Mouse (Mus musculus) neural tube, embryonic 14.5 days (tissue): Measurements from ENCODE around the gene Pdrg1. TPM values are rescaled to one million over a fixed set of nuclear protein-coding genes. Genes with fewer than 3 reads are reported as not detected.

Experiments used
- ATAC-seq: fragments of 200-750 bp; cut with Nextera tagmentation; 2 replicates; pipeline ENCODE4 v1.8.0; 2017; ENCODE audit warnings: low read depth, mild to moderate bottlenecking, moderate TSS enrichment, moderate library complexity
- H3K27ac ChIP-seq: fragments of 300-500 bp; sonication (generic); 2 replicates; pipeline ENCODE4 v1.5.1; 2014; ENCODE audit warnings: low read depth, mild to moderate bottlenecking, control low read depth, low read length, moderate library complexity, mixed read lengths
- H3K27me3 ChIP-seq: fragments of 300-500 bp; sonication (generic); 2 replicates; pipeline ENCODE4 v1.6.1; 2014; ENCODE audit warnings: low read length; ENCODE audit not compliant: control insufficient read depth, insufficient read depth
- H3K36me3 ChIP-seq: fragments of 300-500 bp; sonication (generic); 2 replicates; pipeline ENCODE4 v1.6.1; 2014; ENCODE audit warnings: low read length, mixed read lengths; ENCODE audit not compliant: control insufficient read depth, insufficient read depth
- H3K4me1 ChIP-seq: fragments of 300-500 bp; sonication (generic); 2 replicates; pipeline ENCODE4 v1.6.1; 2014; ENCODE audit warnings: low read length; ENCODE audit not compliant: control insufficient read depth, insufficient read depth
- H3K4me2 ChIP-seq: fragments of 300-500 bp; sonication (generic); 2 replicates; pipeline ENCODE4 v1.6.1; 2014; ENCODE audit warnings: mild to moderate bottlenecking, low read depth, low read length, control low read depth
- H3K4me3 ChIP-seq: fragments of 300-500 bp; sonication (generic); 2 replicates; pipeline ENCODE4 v1.5.1; 2014; ENCODE audit warnings: low read depth, low read length, control low read depth, mixed read lengths
- H3K9ac ChIP-seq: fragments of 300-500 bp; sonication (generic); replicated peaks from 2 replicates; pipeline ENCODE4 v1.6.1; 2014; ENCODE audit warnings: low read depth, mild to moderate bottlenecking, control low read depth, low read length, mixed read lengths
- H3K9me3 ChIP-seq: fragments of 300-500 bp; sonication (generic); 2 replicates; pipeline ENCODE4 v1.6.1; 2016; ENCODE audit warnings: low read length; ENCODE audit not compliant: control insufficient read depth
- WGBS: fragments of 180-500 bp; shearing (Covaris S2); extraction: QIAGEN DNeasy Blood & Tissue Kit; methylation state at CpG from one replicate; pipeline ENCODE4 v1.1.7; 2014; 5-methylcytosine and 5-hydroxymethylcytosine counted together
- polyA plus RNA-seq: library from polyadenylated mRNA; unstranded; fragments of >200 nt; fragmentation: Nextera tagmentation; extraction: Ambion mirVana; gene quantifications from 2 replicates; pipeline ENCODE4 v1.2.1, GENCODE M21; 2014

The Pdrg1 gene
- polyA plus RNA-seq, 1 experiment from 2014 or later = 157 TPM

DNA sequence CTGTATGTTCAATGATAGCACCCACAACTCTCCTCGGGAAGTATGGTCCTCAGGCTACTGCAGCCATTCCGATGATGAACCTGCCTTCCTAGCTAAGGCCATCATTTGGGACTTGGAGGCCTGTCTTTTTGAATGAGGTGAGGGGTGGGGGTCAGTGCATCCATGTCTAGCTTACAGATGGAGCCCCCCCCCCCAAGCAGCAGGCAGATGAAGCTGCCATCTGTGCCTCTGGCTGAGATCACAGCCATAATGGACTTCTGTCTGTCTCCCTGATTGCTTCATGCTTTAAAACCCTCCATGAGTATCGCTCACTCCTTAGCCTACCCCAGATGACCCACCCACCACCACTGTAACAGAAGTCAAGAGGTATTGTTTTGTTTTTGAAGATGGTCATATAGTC lies 4.1 kb upstream of the Pdrg1 start:
- no peak overlapping the region for H3K27ac ChIP-seq
- ATAC-seq = no peak
- no peak overlapping the region for H3K9ac ChIP-seq
- 79% methylated on average over 3 of the region's 3 CpGs for WGBS
- no peaks in the 10 kb centered on the region for H3K36me3 ChIP-seq
- peaks cover 2% of the 10 kb centered on the region for H3K4me1 ChIP-seq
- no peaks in the 10 kb centered on the region for H3K27me3 ChIP-seq
- H3K4me3 ChIP-seq = no peak overlapping the region
- no peak overlapping the region for H3K4me2 ChIP-seq
- H3K9me3 ChIP-seq = no peaks in the 10 kb centered on the region

DNA sequence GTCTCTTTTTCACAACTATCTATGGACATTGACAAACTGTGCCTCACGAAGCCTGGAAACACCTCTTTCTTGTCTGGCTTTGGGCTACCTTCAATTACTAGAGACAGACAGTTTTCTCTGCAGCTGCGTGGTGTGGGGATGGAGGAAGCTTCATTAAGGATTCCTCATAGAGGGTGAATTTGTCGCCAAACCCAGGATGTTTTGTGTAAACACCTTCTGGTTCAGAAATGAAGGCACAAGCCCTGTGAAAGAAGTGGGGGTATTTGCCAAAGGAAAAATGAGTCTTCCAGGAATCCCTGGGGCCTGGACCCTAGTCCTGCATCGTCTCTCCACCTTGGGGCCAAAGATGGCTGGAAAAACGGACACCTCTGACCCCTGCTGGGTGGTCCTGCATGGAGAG lies 1.6 kb upstream of the Pdrg1 start:
- H3K27me3 ChIP-seq = no peaks in the 10 kb centered on the region
- no peak overlapping the region for H3K27ac ChIP-seq
- no peak for ATAC-seq
- peaks cover 10% of the 10 kb centered on the region for H3K36me3 ChIP-seq
- no peak overlapping the region for H3K9ac ChIP-seq
- no peaks in the 10 kb centered on the region for H3K9me3 ChIP-seq
- WGBS = 41% methylated on average over 5 of the region's 5 CpGs
- no peak overlapping the region for H3K4me2 ChIP-seq
- peaks cover 8% of the 10 kb centered on the region for H3K4me1 ChIP-seq
- H3K4me3 ChIP-seq = no peak overlapping the region

DNA sequence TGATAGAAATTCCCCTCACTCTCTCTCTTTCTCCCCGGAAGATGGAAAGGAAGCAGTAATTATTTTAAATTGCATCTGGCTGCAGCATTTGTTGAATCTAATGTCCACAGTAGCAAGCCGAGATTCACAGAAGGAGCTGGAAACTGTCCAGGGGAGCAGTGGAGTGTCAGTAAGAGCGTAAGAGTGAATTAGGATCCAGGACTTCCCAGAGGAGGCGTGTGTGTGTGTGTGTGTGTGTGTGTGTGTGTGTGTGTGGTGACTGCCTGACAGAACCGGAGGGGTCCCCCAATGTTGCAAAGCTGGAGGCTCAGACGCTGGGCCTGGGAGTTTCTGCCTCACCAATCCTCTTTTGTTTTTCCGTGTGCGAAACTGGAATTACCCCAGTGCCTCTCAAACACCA lies 577 bp upstream of the Pdrg1 start:
- peak overlapping the region; percentile 67 for H3K4me2 ChIP-seq
- WGBS = 34% methylated on average over 8 of the region's 8 CpGs
- ATAC-seq = peak; percentile 53; the same call in 1 of the 2 replicates
- H3K4me3 ChIP-seq = no peak overlapping the region; the same call in 1 of the 2 replicates
- H3K36me3 ChIP-seq = peaks cover 19% of the 10 kb centered on the region
- H3K27me3 ChIP-seq = no peaks in the 10 kb centered on the region
- H3K9me3 ChIP-seq = no peaks in the 10 kb centered on the region
- H3K27ac ChIP-seq = peak overlapping the region; percentile 46
- peak overlapping the region; percentile 70; the same call in 1 of the 2 replicates for H3K9ac ChIP-seq
- H3K4me1 ChIP-seq = peaks cover 8% of the 10 kb centered on the region

DNA sequence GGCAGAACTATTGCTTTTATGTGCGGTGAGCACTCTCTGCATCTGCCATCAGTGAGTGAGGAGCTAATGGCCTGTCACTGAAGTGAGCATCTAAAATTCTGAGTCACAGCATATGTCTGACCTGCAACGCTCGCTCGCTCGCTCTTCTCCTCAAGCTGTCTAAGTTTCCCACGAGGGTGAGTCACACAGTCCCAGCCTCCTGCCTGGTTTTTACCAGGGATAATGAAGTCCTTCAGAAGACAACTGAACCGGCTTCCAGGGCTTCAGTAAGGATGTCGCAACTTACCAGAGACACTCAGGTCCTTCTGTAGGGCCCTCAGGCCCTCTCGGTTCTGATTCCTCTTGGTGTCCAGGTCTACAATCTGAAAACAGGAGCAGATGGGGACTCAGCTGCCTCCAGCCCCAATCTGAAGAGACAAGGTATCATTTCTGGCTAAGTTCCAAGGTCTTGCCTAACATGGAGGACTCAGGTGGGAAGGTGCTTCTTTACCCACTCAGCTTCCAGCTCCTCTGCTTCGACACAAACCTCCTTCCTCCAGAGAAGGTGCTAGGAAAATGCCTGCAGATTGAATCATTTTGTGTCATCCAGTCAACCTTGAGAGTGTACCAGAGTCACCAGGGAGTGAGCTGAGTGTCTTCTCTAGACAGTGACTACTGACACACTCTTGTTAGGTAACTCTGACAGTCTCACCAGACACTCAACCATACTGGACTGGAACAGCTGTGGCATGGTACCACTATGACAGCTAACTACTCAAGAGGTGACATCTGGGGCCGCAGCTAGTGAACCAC lies 1.3 kb downstream of the Pdrg1 start:
- Histone ChIP-seq H3K27ac (no peak overlapping the region), H3K4me2 (peak overlapping the region; percentile 67), H3K27me3 (no peaks in the 10 kb centered on the region), H3K9me3 (no peaks in the 10 kb centered on the region), H3K4me3 (peak overlapping the region; percentile 89), H3K4me1 (peaks cover 8% of the 10 kb centered on the region), H3K36me3 (peaks cover 38% of the 10 kb centered on the region), H3K9ac (no peak overlapping the region; the same call in 1 of the 2 replicates)
- no peak for ATAC-seq
- WGBS = 94% methylated on average over 11 of the region's 11 CpGs

DNA sequence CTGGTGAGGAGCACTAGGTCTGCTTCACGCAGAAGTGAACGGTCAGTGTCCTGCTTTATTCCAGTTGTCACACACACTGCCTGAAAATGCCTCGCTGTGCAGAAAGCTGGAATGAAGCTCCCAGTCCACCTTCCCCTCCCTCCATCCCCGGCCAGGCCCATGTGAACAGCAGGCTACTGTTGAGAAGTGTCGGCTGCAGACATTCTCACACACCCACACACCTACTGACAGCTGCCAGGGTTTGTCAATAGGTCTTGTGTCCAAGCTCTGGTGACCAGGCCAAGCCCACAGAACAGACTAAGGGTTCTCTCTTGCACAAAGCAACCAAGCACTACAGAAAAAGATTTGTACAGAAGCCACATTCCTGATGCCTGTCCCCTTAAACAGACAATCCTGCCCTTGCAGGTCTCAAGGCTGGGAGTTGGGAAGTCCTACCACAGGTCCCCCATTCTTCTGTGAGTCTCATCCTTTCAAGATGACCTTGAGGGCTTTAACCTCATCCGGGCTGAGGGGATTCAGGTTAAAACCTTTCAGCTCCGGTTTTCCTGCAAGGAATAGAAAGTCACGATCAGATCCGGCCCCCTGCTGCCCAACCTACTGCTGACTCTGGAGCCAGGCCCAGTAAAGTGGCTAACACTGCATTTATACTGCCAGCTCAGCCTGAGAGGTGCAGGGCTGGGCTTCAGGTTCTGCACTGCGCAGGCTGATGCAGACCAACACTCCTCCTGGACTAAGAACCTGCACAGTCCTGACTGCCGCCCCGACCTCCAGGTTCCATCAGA lies 5.8 kb downstream of the Pdrg1 start:
- Histone ChIP-seq H3K4me2 (no peak overlapping the region), H3K4me1 (peaks cover 7% of the 10 kb centered on the region), H3K27me3 (no peaks in the 10 kb centered on the region), H3K9ac (no peak overlapping the region), H3K4me3 (no peak overlapping the region), H3K27ac (no peak overlapping the region), H3K36me3 (peaks cover 56% of the 10 kb centered on the region), H3K9me3 (no peaks in the 10 kb centered on the region)
- 88% methylated on average over 12 of the region's 12 CpGs for WGBS
- ATAC-seq = no peak

DNA sequence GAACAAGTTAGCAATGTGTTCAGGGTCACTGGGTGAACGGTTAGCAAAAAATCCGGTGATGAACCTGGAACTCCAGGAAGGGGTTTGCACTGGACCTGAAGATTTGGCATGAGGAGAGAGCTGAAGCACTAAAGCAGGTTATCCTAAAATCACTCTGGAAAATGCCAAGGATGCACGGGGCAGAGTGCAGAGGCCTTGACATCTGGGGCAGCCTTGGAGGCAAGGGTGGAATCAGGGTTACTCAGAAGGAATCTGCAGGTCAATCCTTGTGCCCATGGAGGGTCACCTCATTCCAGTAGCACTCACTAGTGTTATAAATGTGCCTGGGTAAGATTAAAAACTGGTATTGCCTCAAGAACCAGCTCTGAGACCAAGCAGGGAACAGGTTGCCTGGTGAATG lies 9.2 kb downstream of the Pdrg1 start:
- WGBS = 88% methylated on average over 3 of the region's 3 CpGs
- Histone ChIP-seq H3K4me2 (no peak overlapping the region), H3K4me3 (no peak overlapping the region), H3K27me3 (no peaks in the 10 kb centered on the region), H3K9me3 (no peaks in the 10 kb centered on the region), H3K36me3 (peaks cover 38% of the 10 kb centered on the region), H3K4me1 (no peaks in the 10 kb centered on the region), H3K27ac (no peak overlapping the region), H3K9ac (no peak overlapping the region)
- no peak for ATAC-seq

DNA sequence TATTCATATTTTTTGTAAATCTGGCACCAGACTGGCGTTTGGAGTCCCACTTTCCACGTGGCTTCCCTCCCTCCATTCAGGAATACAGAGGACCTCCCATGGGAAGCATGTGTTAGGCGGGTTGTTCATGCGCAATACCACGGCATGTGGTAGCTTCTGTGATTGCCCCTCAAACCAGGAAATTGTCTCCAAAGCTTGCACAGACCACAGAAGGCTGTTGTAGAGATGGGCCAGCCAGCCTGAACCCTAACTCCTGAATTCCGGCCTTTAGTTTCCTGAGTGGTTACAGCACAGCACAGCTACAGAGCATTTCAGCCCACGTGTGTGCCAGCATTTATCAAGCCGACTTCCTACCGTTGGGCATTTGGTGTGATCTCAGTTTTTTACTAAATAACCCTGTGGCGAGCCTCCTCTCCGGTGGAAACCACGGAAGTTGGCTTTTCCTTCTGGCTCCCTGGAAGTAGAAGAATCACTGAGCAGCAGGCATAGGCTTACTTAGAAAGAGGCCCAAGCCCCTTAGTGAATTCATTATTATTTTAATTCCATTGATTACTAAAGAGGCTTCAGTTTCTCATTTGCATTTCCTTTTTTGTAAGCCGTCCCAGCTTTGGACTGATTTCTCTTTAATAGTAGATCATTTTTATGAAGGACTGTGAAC lies 11.4 kb downstream of the Pdrg1 start:
- WGBS = 48% methylated on average over 13 of the region's 13 CpGs
- Histone ChIP-seq H3K36me3 (peaks cover 16% of the 10 kb centered on the region), H3K4me1 (no peaks in the 10 kb centered on the region), H3K9ac (no peak overlapping the region), H3K4me3 (no peak overlapping the region), H3K27ac (no peak overlapping the region), H3K27me3 (no peaks in the 10 kb centered on the region), H3K9me3 (no peaks in the 10 kb centered on the region), H3K4me2 (no peak overlapping the region)
- ATAC-seq = no peak

DNA sequence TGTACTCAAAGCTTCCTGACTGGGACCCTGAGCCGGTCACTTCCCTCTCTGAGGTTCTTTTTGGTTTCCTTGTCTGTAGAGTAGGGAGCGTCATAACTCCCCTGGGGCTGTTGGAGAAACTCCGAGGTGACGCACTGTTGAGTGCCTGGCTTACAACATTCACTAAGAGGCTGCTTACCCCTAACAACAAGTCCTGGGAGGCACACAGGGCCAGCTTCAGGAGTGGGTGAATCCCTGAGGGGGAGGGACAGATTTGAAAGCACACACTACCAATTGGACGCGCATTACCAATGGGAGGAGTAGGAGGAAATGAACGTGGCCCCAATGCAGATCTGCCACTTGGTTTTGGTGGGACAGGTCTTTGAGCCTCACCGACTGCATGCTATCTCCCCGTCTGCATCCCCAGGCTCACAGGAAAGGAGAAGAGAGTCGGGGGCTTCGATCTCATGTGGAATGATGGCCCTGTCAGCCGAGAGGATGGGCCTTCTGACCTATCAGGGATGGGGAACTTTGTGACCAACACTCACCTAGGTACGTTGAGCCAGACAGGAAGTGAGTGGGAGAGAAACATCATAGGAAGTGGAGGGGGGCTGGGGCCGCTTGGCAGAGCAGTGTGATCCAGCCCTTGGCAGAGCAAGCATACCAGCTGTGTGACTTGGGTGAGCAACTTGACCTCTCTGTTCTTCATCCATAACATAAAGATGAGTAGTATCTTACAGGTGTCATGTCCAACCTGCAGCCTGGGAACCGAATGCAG lies 12.6 kb downstream of the Pdrg1 start:
- H3K9ac ChIP-seq = no peak overlapping the region
- H3K4me2 ChIP-seq = no peak overlapping the region
- H3K27ac ChIP-seq = no peak overlapping the region
- no peak overlapping the region for H3K4me3 ChIP-seq
- no peaks in the 10 kb centered on the region for H3K9me3 ChIP-seq
- H3K4me1 ChIP-seq = no peaks in the 10 kb centered on the region
- WGBS = 85% methylated on average over 15 of the region's 15 CpGs
- ATAC-seq = no peak
- no peaks in the 10 kb centered on the region for H3K27me3 ChIP-seq
- peaks cover 9% of the 10 kb centered on the region; the same call in 1 of the 2 replicates for H3K36me3 ChIP-seq
